Mouse (Mus musculus): ENCODE data around the gene Nbeal2. TPM values are rescaled to one million over a fixed set of nuclear protein-coding genes. Genes with fewer than 3 reads are reported as not detected.

The Nbeal2 gene
- 13.6 and 24.1 TPM in 2 replicates for total RNA-seq (2012; rRNA removed)

DNA sequence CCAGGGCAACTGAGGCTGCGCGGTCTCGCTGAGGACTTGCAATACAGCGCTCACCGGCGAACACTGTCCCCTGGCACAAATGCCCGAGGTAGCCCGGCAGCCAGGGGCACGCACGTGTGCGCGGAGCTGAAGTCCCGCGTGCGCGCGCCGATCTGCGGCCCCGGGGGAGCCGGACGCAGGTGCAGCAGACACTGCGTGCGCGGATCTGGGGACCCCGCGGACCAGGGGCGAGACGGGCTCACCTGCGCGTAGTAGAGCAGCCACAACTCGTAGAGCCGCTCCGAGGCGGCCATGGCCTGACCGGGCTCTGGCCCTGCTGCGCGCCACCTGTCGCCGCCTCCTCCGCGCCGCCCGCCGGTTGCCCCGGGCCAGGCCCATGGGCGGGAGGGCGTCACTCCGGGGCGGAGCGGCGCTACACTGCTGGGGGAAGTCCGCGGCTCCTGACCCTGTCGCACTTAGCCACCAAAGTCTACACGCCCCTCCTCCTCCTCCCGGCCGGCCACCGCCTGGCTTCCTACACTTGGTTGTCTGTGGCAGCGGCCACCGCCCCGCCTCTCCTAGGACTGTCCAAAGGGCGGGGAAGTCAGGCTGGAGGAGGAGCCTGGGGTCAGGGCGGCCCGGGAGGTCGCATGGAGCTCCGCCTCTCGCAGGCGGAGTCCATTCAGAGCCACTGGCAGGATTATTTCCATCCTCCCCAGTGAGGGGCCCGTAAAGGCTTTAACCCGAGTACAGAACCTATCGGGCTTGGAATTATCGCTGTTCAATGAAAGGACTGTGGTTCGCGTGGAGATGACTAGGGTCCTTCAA, at the start of gene Nbeal2:
TSS of gene Nbeal2 (minus strand) at position 507 of the 807 bp plus-strand sequence.
- Histone ChIP-seq H3K4me3 (ENCODE audit: insufficient read depth in 1 of 2, low read depth in 1 of 2, low read length in 2 of 2, poor library complexity in 1 of 2, severe bottlenecking in 1 of 2) (peak within 1 kb of the TSS; percentile 66 to 77), H3K9me3 (ENCODE audit: control insufficient read depth, insufficient read depth, low read depth, low read length) (no peaks in the 10 kb centered on the region), H3K9ac (ENCODE audit: insufficient read depth, low read depth, low read length, poor library complexity, severe bottlenecking) (peak within 1 kb of the TSS; percentile 38), H3K27ac (ENCODE audit: insufficient read depth, low read depth, low read length, poor library complexity, severe bottlenecking) (no peak within 1 kb of the TSS), H3K36me3 (ENCODE audit: control insufficient read depth, insufficient read depth, low read length, poor library complexity, severe bottlenecking) (no peaks in the 10 kb centered on the region), H3K4me1 (ENCODE audit: control insufficient read depth in 2 of 2, insufficient read depth in 2 of 2, low read length in 2 of 2, poor library complexity in 1 of 2) (peaks cover 3 to 15% of the 10 kb centered on the region in 2 experiments; a peak in 2 of 4 replicates)
- DNase-seq (ENCODE audit: low read depth, low spot score) = peak; percentile 91
- in situ Hi-C loops (cut with MboI; ENCODE audit: low sequenced_read_pairs in 2 of 2, unreplicated experiment in 2 of 2) = no loop called here
- TF ChIP-seq ZC3H11A (IDR thresholded peaks at IDR 0.05; ENCODE audit: borderline replicate concordance, low read depth, low read length) (no peak), HCFC1 (IDR thresholded peaks at IDR 0.05; ENCODE audit: borderline replicate concordance, insufficient read depth, low read length) (peak; percentile 34; the same call in 1 of the 2 replicates), ZNF384 (IDR thresholded peaks at IDR 0.05; ENCODE audit: low read depth, low read length) (no peak), CHD2 (IDR thresholded peaks at IDR 0.05; ENCODE audit: low read depth, low read length) (no peak), MAFK (IDR thresholded peaks at IDR 0.05; ENCODE audit: insufficient read depth, low read depth, low read length) (no peak)

- H3K4me1 ChIP-seq (ENCODE audit: control insufficient read depth in 2 of 2, insufficient read depth in 2 of 2, low read length in 2 of 2, poor library complexity in 1 of 2) = no peaks in the 10 kb centered on the region
- H3K27ac ChIP-seq (ENCODE audit: insufficient read depth, low read depth, low read length, poor library complexity, severe bottlenecking) = no peak overlapping the region
- in situ Hi-C loops (cut with MboI; ENCODE audit: low sequenced_read_pairs in 2 of 2, unreplicated experiment in 2 of 2) = no loop called here
- no peaks in the 10 kb centered on the region; the same call in 1 of the 2 replicates for H3K36me3 ChIP-seq (ENCODE audit: control insufficient read depth, insufficient read depth, low read length, poor library complexity, severe bottlenecking)
- H3K9ac ChIP-seq (ENCODE audit: insufficient read depth, low read depth, low read length, poor library complexity, severe bottlenecking) = no peak overlapping the region
- no peak for DNase-seq (ENCODE audit: low read depth, low spot score)
- no peak overlapping the region for H3K4me3 ChIP-seq (ENCODE audit: insufficient read depth in 1 of 2, low read depth in 1 of 2, low read length in 2 of 2, poor library complexity in 1 of 2, severe bottlenecking in 1 of 2)
- H3K9me3 ChIP-seq (ENCODE audit: control insufficient read depth, insufficient read depth, low read depth, low read length) = no peaks in the 10 kb centered on the region
- no peak for TF ChIP-seq ZNF384 (IDR thresholded peaks at IDR 0.05; ENCODE audit: low read depth, low read length)
- no peak for TF ChIP-seq CHD2 (IDR thresholded peaks at IDR 0.05; ENCODE audit: low read depth, low read length)
- TF ChIP-seq HCFC1 (IDR thresholded peaks at IDR 0.05; ENCODE audit: borderline replicate concordance, insufficient read depth, low read length) = no peak
- no peak for TF ChIP-seq MAFK (IDR thresholded peaks at IDR 0.05; ENCODE audit: insufficient read depth, low read depth, low read length)
- TF ChIP-seq ZC3H11A (IDR thresholded peaks at IDR 0.05; ENCODE audit: borderline replicate concordance, low read depth, low read length) = no peak
Measured at GRCm38 (mm10) chr9:110702848-110703247, 48.9 kb upstream of the Nbeal2 start.

GRCm38 (mm10) chr9:110701114-110702032, 47.4 kb upstream of the Nbeal2 start:
- Histone ChIP-seq H3K27ac (ENCODE audit: insufficient read depth, low read depth, low read length, poor library complexity, severe bottlenecking) (no peak overlapping the region), H3K9me3 (ENCODE audit: control insufficient read depth, insufficient read depth, low read depth, low read length) (no peaks in the 10 kb centered on the region), H3K4me1 (ENCODE audit: control insufficient read depth in 2 of 2, insufficient read depth in 2 of 2, low read length in 2 of 2, poor library complexity in 1 of 2) (peaks cover 0 to 6% of the 10 kb centered on the region in 2 experiments; a peak in 1 of 4 replicates), H3K36me3 (ENCODE audit: control insufficient read depth, insufficient read depth, low read length, poor library complexity, severe bottlenecking) (no peaks in the 10 kb centered on the region; the same call in 1 of the 2 replicates), H3K4me3 (ENCODE audit: insufficient read depth in 1 of 2, low read depth in 1 of 2, low read length in 2 of 2, poor library complexity in 1 of 2, severe bottlenecking in 1 of 2) (no peak overlapping the region), H3K9ac (ENCODE audit: insufficient read depth, low read depth, low read length, poor library complexity, severe bottlenecking) (no peak overlapping the region)
- in situ Hi-C loops (cut with MboI; ENCODE audit: low sequenced_read_pairs in 2 of 2, unreplicated experiment in 2 of 2) = no loop called here
- DNase-seq (ENCODE audit: low read depth, low spot score) = no peak
- TF ChIP-seq MAFK (IDR thresholded peaks at IDR 0.05; ENCODE audit: insufficient read depth, low read depth, low read length) (no peak), HCFC1 (IDR thresholded peaks at IDR 0.05; ENCODE audit: borderline replicate concordance, insufficient read depth, low read length) (no peak), ZNF384 (IDR thresholded peaks at IDR 0.05; ENCODE audit: low read depth, low read length) (no peak), ZC3H11A (IDR thresholded peaks at IDR 0.05; ENCODE audit: borderline replicate concordance, low read depth, low read length) (no peak), CHD2 (IDR thresholded peaks at IDR 0.05; ENCODE audit: low read depth, low read length) (no peak)

GRCm38 (mm10) chr9:110699574-110699973, 45.6 kb upstream of the Nbeal2 start:
- in situ Hi-C loops (cut with MboI; ENCODE audit: low sequenced_read_pairs in 2 of 2, unreplicated experiment in 2 of 2) = no loop called here
- Histone ChIP-seq H3K9ac (ENCODE audit: insufficient read depth, low read depth, low read length, poor library complexity, severe bottlenecking) (no peak overlapping the region), H3K4me1 (ENCODE audit: control insufficient read depth in 2 of 2, insufficient read depth in 2 of 2, low read length in 2 of 2, poor library complexity in 1 of 2) (peaks cover 0 to 6% of the 10 kb centered on the region in 2 experiments; a peak in 1 of 4 replicates), H3K4me3 (ENCODE audit: insufficient read depth in 1 of 2, low read depth in 1 of 2, low read length in 2 of 2, poor library complexity in 1 of 2, severe bottlenecking in 1 of 2) (no peak overlapping the region), H3K36me3 (ENCODE audit: control insufficient read depth, insufficient read depth, low read length, poor library complexity, severe bottlenecking) (no peaks in the 10 kb centered on the region; the same call in 1 of the 2 replicates), H3K9me3 (ENCODE audit: control insufficient read depth, insufficient read depth, low read depth, low read length) (no peaks in the 10 kb centered on the region), H3K27ac (ENCODE audit: insufficient read depth, low read depth, low read length, poor library complexity, severe bottlenecking) (no peak overlapping the region)
- DNase-seq (ENCODE audit: low read depth, low spot score) = no peak
- TF ChIP-seq ZC3H11A (IDR thresholded peaks at IDR 0.05; ENCODE audit: borderline replicate concordance, low read depth, low read length) = no peak

Measured in ES-E14 (cell line).